Mouse (Mus musculus) liver, embryonic 15.5 days (tissue): ENCODE measurements around the gene Fhad1. TPM values are rescaled to one million over a fixed set of nuclear protein-coding genes. Genes with fewer than 3 reads are reported as not detected.

ENCODE experiments used
- ATAC-seq: fragments of 200-750 bp; cut with Nextera tagmentation; 2 replicates; pipeline ENCODE4 v1.8.0; 2017; ENCODE audit warnings: moderate number of reproducible peaks, mild to moderate bottlenecking, moderate library complexity; ENCODE audit not compliant: insufficient read depth
- H3K27ac ChIP-seq: fragments of 300-500 bp; sonication (generic); replicated peaks from 2 replicates; pipeline ENCODE4 v1.5.1; 2015; ENCODE audit warnings: mild to moderate bottlenecking, inconsistent platforms
- H3K27me3 ChIP-seq: fragments of 300-500 bp; sonication (generic); 2 replicates; pipeline ENCODE4 v1.6.1; 2015; ENCODE audit warnings: mild to moderate bottlenecking, inconsistent platforms
- H3K36me3 ChIP-seq: fragments of 300-500 bp; sonication (generic); replicated peaks from 2 replicates; pipeline ENCODE4 v1.6.1; 2015; ENCODE audit warnings: moderate library complexity, mild to moderate bottlenecking, inconsistent platforms
- H3K4me1 ChIP-seq: fragments of 300-500 bp; sonication (generic); replicated peaks from 2 replicates; pipeline ENCODE4 v1.6.1; 2015; ENCODE audit warnings: inconsistent platforms
- H3K4me2 ChIP-seq: fragments of 300-500 bp; sonication (generic); 2 replicates; pipeline ENCODE4 v1.6.1; 2015; ENCODE audit warnings: moderate library complexity, mild to moderate bottlenecking, inconsistent platforms
- H3K4me3 ChIP-seq: fragments of 300-500 bp; sonication (generic); replicated peaks from 2 replicates; pipeline ENCODE4 v1.5.1; 2015; ENCODE audit warnings: mild to moderate bottlenecking, inconsistent platforms
- H3K9ac ChIP-seq: fragments of 300-500 bp; sonication (generic); 2 replicates; pipeline ENCODE4 v1.6.1; 2015; ENCODE audit warnings: moderate library complexity, mild to moderate bottlenecking, inconsistent platforms
- H3K9me3 ChIP-seq: fragments of 300-500 bp; sonication (generic); replicated peaks from 2 replicates; pipeline ENCODE4 v1.6.1; 2016; ENCODE audit warnings: inconsistent platforms
- WGBS: fragments of 180-500 bp; shearing (Covaris S2); methylation state at CpG from one replicate; pipeline ENCODE4 v1.1.7; 2015; ENCODE audit warnings: mixed read lengths; ENCODE audit not compliant: insufficient replicate concordance; 5-methylcytosine and 5-hydroxymethylcytosine counted together
- polyA plus RNA-seq: library from polyadenylated mRNA; unstranded; fragments of >200 nt; fragmentation: Nextera tagmentation; extraction: Ambion mirVana; gene quantifications from 2 replicates; pipeline ENCODE4 v1.2.1, GENCODE M21; 2015

Gene Fhad1
- polyA plus RNA-seq, 1 experiment from 2014 or later = 0.24 TPM

DNA sequence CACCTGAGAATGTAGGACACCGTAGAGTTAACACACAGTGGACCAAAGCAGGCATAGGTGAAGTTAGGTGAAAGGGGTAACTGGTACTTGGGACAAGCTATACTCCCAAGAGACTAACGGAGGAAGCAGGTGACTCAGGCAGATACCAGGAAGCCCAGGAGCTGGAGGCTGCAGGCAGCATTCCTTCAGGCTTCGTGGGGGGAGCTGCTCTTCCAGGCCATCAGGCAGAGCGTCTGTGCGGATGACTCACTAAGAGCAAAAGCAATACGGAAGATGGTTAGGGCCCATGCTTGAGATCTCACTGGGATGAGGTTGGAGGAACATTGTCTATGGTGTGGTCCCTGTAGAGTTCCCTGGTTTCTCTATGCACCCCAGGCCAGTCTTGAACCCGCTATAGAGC lies 132.0 kb downstream of the Fhad1 start:
- peaks cover 35% of the 10 kb centered on the region for H3K27me3 ChIP-seq
- H3K27ac ChIP-seq = no peak overlapping the region
- no peak for ATAC-seq
- no peaks in the 10 kb centered on the region for H3K9me3 ChIP-seq
- WGBS = 64% methylated on average over 7 of the region's 7 CpGs
- H3K4me2 ChIP-seq = no peak overlapping the region
- peaks cover 9% of the 10 kb centered on the region; the same call in 1 of the 2 replicates for H3K4me1 ChIP-seq
- H3K36me3 ChIP-seq = no peaks in the 10 kb centered on the region
- no peak overlapping the region for H3K4me3 ChIP-seq
- no peak overlapping the region for H3K9ac ChIP-seq

DNA sequence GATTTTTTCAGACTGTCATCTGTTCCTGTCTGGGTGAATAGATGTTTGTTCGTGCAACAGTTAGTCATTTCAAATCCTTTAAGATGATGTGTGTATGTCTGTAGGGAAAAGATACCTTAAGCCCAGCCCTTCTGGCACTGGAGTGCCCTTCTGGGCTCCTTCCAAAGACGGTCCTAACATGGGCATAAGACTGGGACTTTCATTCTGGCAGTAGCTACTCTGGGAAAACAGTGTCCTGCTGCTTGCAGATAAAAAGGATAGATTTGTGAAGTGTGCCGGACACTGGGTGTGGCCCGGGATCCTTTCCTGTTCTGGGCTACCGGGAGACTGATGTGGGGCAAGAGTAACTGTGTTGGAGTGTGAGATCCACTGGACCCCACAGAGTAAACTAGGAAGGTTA lies 132.9 kb downstream of the Fhad1 start:
- Histone ChIP-seq H3K9ac (no peak overlapping the region), H3K36me3 (no peaks in the 10 kb centered on the region), H3K9me3 (no peaks in the 10 kb centered on the region), H3K4me2 (no peak overlapping the region), H3K27ac (no peak overlapping the region), H3K27me3 (peaks cover 44% of the 10 kb centered on the region), H3K4me3 (no peak overlapping the region), H3K4me1 (peaks cover 9% of the 10 kb centered on the region; the same call in 1 of the 2 replicates)
- no peak for ATAC-seq
- 42% methylated on average over 5 of the region's 5 CpGs for WGBS

DNA sequence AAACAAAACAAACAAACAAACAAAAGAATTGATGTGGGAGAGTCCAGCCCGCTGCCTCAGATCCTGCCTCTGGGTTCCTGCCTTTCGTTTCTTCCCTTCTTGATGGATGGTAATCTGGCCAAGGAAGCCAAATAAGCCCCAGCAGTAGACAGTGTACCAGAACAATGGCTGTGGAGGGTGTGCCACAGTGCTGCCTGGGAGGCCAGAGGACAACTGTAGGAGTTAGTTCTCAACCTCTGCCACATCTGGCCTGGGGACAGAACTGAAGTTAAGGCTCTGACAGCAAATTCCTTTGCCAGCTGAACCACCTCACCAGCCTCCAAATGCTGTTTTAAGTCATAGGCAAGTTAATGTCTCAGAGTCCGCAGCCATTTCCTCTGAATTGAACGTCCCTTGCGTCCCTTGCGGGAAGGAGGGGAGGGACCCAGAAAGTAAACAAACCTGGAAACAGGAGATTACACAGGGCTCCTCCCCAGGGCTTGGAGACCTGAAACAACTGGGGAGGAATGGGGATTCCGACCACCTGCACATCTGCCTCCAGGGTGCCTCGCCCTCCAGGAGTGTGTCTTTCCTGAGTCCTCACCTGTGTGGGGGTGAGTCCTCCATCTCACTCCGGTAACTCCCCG lies 133.5 kb downstream of the Fhad1 start:
- no peak overlapping the region for H3K4me3 ChIP-seq
- ATAC-seq = no peak
- H3K27ac ChIP-seq = no peak overlapping the region
- no peak overlapping the region for H3K9ac ChIP-seq
- peaks cover 47% of the 10 kb centered on the region for H3K27me3 ChIP-seq
- 47% methylated on average over 10 of the region's 10 CpGs for WGBS
- H3K4me1 ChIP-seq = peaks cover 11% of the 10 kb centered on the region
- H3K4me2 ChIP-seq = no peak overlapping the region
- no peaks in the 10 kb centered on the region for H3K9me3 ChIP-seq
- no peaks in the 10 kb centered on the region for H3K36me3 ChIP-seq

DNA sequence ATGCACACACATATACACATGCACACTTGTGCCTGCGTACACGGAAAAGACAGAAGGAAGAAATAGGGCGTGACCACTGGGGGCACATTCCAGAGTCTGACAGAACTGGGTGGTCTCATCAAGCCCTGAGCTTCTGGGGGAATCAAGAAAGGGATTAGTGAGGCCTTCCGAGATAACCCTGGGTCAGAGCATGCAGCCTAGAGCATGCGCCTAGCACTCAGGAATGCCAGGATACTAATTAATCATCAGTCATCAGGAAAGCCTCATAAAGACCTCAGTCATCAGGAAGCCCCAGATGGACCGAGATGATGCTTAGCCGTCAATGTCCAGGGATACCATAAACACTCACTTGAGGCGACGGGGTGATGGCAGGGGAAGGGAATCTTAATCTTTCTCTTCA lies 135.0 kb downstream of the Fhad1 start:
- Histone ChIP-seq H3K4me3 (no peak overlapping the region), H3K4me1 (peaks cover 27% of the 10 kb centered on the region), H3K27ac (no peak overlapping the region), H3K9ac (no peak overlapping the region), H3K36me3 (no peaks in the 10 kb centered on the region), H3K9me3 (no peaks in the 10 kb centered on the region), H3K27me3 (peaks cover 55% of the 10 kb centered on the region), H3K4me2 (no peak overlapping the region)
- no peak for ATAC-seq
- 64% methylated on average over 9 of the region's 9 CpGs for WGBS

DNA sequence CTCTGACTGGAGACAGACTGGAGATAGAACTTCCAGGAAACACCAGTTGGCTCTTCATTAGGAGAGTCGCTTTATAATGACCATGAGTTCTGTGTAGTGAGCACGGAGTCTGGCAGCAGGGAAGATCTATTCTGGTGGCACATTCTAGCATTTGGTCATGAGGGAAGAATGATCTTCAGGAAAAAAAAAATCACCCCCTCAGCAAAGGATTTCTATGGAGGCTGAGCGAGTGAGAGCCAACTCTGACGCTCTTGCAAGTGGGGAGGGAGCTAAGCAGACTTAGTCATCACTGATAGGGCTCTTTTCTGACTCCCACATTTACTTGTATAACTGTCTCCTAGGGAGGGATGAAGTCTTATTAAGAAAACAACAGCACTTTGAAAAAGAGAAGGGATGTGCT lies 135.8 kb downstream of the Fhad1 start:
- WGBS = 50% methylated on average over 4 of the region's 4 CpGs
- Histone ChIP-seq H3K27ac (no peak overlapping the region), H3K9me3 (no peaks in the 10 kb centered on the region), H3K36me3 (no peaks in the 10 kb centered on the region), H3K4me1 (peaks cover 32% of the 10 kb centered on the region), H3K4me3 (no peak overlapping the region), H3K9ac (no peak overlapping the region), H3K4me2 (no peak overlapping the region), H3K27me3 (peaks cover 55% of the 10 kb centered on the region)
- no peak for ATAC-seq

DNA sequence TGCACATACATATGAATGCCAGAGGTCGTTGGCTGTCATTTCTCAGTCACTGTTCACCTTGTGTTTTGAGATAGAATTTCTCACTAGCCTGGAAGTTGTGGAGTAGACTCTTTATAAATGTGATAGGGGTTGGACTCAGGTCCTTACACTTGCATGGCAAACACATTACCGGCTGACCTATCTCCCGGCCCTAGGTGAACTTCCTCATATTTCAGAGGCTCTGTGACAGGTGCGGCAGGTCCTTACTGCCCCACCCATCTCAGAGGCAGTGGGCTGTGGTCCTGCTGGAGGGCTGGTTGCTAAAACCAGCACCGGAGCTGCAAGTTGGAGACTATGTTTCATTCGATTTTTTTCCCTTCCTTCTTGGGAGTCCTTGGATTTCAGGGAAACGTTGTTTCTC lies 136.3 kb downstream of the Fhad1 start:
- Histone ChIP-seq H3K9ac (no peak overlapping the region), H3K27me3 (peaks cover 53% of the 10 kb centered on the region), H3K36me3 (no peaks in the 10 kb centered on the region), H3K27ac (no peak overlapping the region), H3K4me3 (no peak overlapping the region), H3K4me1 (peaks cover 36% of the 10 kb centered on the region), H3K9me3 (no peaks in the 10 kb centered on the region), H3K4me2 (no peak overlapping the region)
- no peak for ATAC-seq
- 35% methylated on average over 7 of the region's 7 CpGs for WGBS

DNA sequence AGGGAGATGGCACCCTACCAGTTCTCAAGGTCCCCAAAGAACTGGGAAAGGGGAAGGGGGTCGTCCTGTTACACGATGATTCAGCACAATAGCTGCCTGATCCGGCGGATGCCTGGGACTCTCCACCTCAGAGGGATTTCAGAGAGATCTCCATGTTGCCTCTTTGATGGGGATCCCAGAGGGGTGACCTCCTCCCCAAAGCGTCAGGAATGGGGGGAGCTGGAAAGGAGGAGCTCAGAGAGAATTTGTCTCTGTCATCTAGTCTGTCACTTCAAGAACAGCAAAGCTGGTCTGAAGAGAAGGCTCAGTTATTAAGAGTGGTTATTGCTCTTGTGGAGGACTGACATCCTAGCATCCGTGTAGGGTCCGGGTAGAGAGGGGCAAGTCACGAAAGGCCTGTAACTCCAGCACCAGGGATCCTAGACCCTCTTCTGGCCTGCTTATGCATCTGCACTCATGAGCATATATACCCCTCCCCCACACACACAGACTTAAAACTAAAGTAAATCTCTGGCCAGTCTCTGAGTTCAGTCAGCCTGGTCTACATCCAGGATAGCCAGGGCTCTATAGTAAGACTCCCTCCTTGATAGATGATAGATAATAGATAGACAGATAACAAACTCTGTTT lies 139.3 kb downstream of the Fhad1 start:
- Histone ChIP-seq H3K27ac (peak overlapping the region; percentile 88), H3K9me3 (no peaks in the 10 kb centered on the region), H3K9ac (peak overlapping the region; percentile 29; the same call in 1 of the 2 replicates), H3K27me3 (peaks cover 45% of the 10 kb centered on the region), H3K4me1 (peaks cover 58% of the 10 kb centered on the region), H3K36me3 (peaks cover 6% of the 10 kb centered on the region), H3K4me2 (peak overlapping the region; percentile 99), H3K4me3 (peak overlapping the region; percentile 87)
- WGBS = 11% methylated on average over 8 of the region's 8 CpGs
- no peak for ATAC-seq

DNA sequence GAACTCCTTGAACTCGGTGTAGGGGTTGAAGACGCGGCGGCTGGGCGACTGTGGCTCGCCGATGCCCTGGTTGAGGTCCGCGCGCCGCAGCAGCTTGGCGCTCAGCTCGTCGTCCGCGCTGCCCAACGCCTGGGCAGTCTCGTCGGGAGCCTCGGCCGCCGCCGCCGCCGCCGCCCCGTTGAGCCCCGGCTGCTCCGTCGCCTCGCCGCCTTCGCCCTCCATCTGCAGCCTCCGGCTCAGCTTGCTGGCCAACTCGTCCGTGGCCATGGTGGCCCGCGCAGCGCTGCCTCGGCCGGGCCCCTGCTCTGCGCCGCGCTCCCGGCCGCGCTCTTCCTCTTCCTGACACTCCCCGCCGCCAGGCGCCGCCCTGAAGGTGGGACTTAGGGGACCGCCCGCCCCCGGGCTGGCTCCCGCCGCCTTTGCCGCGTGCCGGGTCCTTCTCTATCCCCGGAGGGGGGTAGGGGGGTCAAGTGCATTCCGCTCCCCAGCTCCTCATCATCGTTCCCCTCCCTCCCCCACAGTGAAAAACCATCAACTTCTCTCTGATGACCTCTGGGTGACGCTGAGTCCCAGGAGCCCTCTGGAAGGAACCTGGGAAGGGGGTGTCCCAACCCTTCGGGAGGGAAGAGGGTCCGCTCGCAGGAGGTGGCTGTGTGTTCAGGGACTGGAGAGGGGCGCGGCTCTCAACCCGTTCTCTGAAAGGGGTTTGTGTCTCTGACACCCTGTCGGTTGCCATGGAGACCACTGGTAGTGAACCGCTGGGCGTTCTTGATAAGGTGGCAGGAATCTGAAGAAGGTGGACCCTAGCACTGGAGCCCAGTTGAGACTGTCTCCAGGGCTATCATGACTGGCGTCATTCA lies 140.1 kb downstream of the Fhad1 start, which contains the start of gene Efhd2:
Gene Efhd2, minus strand, starts transcription at position 320 of the 860 bp plus-strand sequence.
- H3K9ac ChIP-seq = peak within 1 kb of the TSS; percentile 84
- peaks cover 40% of the 10 kb centered on the region for H3K27me3 ChIP-seq
- H3K36me3 ChIP-seq = peaks cover 12% of the 10 kb centered on the region
- H3K4me3 ChIP-seq = peak within 1 kb of the TSS; percentile 87
- under 1% methylated on average over 73 of the region's 73 CpGs for WGBS
- H3K27ac ChIP-seq = peak within 1 kb of the TSS; percentile 88
- peak within 1 kb of the TSS; percentile 99 for H3K4me2 ChIP-seq
- H3K4me1 ChIP-seq = peaks cover 66% of the 10 kb centered on the region
- ATAC-seq = peak; percentile 93
- no peaks in the 10 kb centered on the region for H3K9me3 ChIP-seq

DNA sequence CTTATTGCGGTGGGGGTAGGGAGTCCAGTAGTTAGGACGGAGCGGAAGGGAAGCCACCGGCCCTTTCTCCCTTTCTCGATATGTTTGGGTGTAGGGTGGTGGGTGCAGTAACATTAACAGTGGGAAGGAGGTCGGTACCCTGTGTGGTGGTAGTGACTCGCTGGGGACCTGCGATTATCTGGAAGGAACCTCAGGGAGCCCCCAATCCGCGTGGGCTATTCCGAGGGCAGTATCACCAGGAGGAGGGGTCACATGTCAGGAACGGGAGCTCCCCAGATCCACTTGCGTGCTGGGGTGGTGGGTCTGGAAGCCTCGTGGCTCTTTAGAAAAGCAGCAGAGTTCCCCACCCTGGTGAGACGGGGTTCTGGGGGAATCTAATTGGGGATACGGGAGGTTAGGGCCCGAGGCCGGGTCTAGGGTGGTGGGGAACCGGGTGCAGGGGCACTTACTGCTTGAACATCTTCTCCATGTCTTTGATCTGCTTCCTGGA lies 140.7 kb downstream of the Fhad1 start:
- 1% methylated on average over 19 of the region's 19 CpGs for WGBS
- H3K4me1 ChIP-seq = peaks cover 73% of the 10 kb centered on the region

DNA sequence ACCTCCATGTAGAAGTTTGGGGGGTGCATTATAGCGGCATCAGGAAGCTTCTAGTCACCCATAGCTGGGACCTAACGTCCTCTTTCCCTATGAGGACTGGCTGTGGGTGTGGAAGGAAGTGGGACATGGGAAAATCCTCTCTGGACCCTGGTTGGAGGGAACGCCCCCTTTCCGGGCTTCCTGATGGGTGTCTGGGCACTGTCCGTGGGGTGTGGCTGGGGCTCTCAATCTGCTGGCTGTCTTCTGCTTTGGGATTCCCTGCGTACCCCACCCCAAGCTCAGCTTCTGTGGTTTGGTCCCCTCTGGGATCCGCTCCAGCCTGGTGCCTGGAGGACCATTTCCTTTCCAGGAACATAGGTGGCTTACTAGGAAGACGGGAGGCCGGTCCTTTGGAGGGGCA lies 141.9 kb downstream of the Fhad1 start:
- H3K4me3 ChIP-seq = peak overlapping the region; percentile 87
- WGBS = 74% methylated on average over 9 of the region's 9 CpGs
- 0 out of 2 replicates have a peak overlapping the region, but pooled peaks have one; percentile 84 for H3K9ac ChIP-seq
- no peaks in the 10 kb centered on the region for H3K9me3 ChIP-seq
- no peak for ATAC-seq
- H3K4me1 ChIP-seq = peaks cover 81% of the 10 kb centered on the region
- peaks cover 22% of the 10 kb centered on the region for H3K27me3 ChIP-seq
- H3K4me2 ChIP-seq = peak overlapping the region; percentile 99
- peaks cover 18% of the 10 kb centered on the region for H3K36me3 ChIP-seq
- H3K27ac ChIP-seq = peak overlapping the region; percentile 31; the same call in 1 of the 2 replicates

More for the DNA sequence above, 140.7 kb downstream of the Fhad1 start:
- ATAC-seq = no peak
- Histone ChIP-seq H3K9me3 (no peaks in the 10 kb centered on the region), H3K4me3 (peak overlapping the region; percentile 87), H3K27ac (peak overlapping the region; percentile 88), H3K4me2 (peak overlapping the region; percentile 99), H3K9ac (peak overlapping the region; percentile 84), H3K36me3 (peaks cover 13% of the 10 kb centered on the region), H3K27me3 (peaks cover 33% of the 10 kb centered on the region)

DNA sequence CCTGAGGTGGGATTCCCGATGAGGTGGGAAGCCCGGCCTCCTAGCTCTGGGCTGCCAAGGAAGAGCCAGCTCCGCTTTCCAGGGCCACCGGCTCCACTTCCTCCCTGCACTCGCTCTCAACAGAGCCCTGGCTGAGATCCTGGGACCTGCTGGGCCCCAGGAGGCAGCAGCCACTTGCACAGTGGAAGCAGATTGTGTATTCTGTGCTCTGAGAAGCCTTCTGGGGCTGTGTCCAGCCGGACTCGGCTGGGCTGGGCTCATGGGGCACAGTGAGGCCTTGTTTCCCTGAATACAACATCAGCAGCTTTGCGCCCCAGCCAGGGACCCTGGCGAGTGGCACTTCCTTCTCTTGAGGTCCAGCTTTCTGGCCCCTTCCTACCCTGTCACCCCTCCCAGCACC lies 143.0 kb downstream of the Fhad1 start:
- Histone ChIP-seq H3K9me3 (no peaks in the 10 kb centered on the region), H3K4me2 (peak overlapping the region; percentile 99), H3K9ac (no peak overlapping the region), H3K27ac (peak overlapping the region; percentile 59), H3K36me3 (peaks cover 18% of the 10 kb centered on the region), H3K4me3 (peak overlapping the region; percentile 87; the same call in 1 of the 2 replicates), H3K4me1 (peaks cover 90% of the 10 kb centered on the region), H3K27me3 (0 out of 2 replicates have a peak, but pooled peaks cover 11% of the 10 kb centered on the region)
- 75% methylated on average over 9 of the region's 9 CpGs for WGBS
- ATAC-seq = no peak
